Mouse (Mus musculus): ENCODE measurements at regions not wholly inside any gene's neighbourhood (a gene's known extent, or its start where the extent isn't known, plus 50 kb on each side); places are given as distances from the start of the nearest gene placed in this dataset.
A peak's percentile ranks its signal among the peaks of the same experiment; 100 is the strongest.

GRCm38 (mm10) chr2:72779268-72780163 is 200.7 kb downstream of the Sp3 start:
- Histone ChIP-seq H3K36me3 (no peaks in the 10 kb centered on the region), H3K27me3 (no peaks in the 10 kb centered on the region), H3K9me3 (no peaks in the 10 kb centered on the region), H3K4me2 (replicated peaks) (no peak overlapping the region), H3K9ac (no peak overlapping the region), H3K27ac (no peak overlapping the region), H3K4me3 (no peak overlapping the region), H3K4me1 (0 out of 2 replicates have a peak, but pooled peaks cover 4% of the 10 kb centered on the region)
- WGBS = 80% methylated on average over 7 of the region's 7 CpGs
- ATAC-seq (ENCODE audit: insufficient number of reproducible peaks, insufficient read depth, low FRiP score, low TSS enrichment) = no peak

GRCm38 (mm10) chr2:72781369-72782275 is 198.6 kb downstream of the Sp3 start:
- H3K4me1 ChIP-seq = peaks cover 16% of the 10 kb centered on the region; the same call in 1 of the 2 replicates
- no peaks in the 10 kb centered on the region for H3K27me3 ChIP-seq
- no peak overlapping the region for H3K9ac ChIP-seq
- no peak overlapping the region for H3K27ac ChIP-seq
- no peaks in the 10 kb centered on the region for H3K9me3 ChIP-seq
- 80% methylated on average over 15 of the region's 15 CpGs for WGBS
- H3K4me2 ChIP-seq (replicated peaks) = no peak overlapping the region
- no peak for ATAC-seq (ENCODE audit: insufficient number of reproducible peaks, insufficient read depth, low FRiP score, low TSS enrichment)
- H3K36me3 ChIP-seq = no peaks in the 10 kb centered on the region
- H3K4me3 ChIP-seq = no peak overlapping the region

- no peaks in the 10 kb centered on the region for H3K9me3 ChIP-seq
- H3K4me2 ChIP-seq (replicated peaks) = no peak overlapping the region
- 32% methylated on average over 7 of the region's 7 CpGs for WGBS
- ATAC-seq (ENCODE audit: insufficient number of reproducible peaks, insufficient read depth, low FRiP score, low TSS enrichment) = no peak
- no peak overlapping the region for H3K27ac ChIP-seq
- no peaks in the 10 kb centered on the region for H3K36me3 ChIP-seq
- H3K9ac ChIP-seq = no peak overlapping the region
- H3K4me1 ChIP-seq = peaks cover 17% of the 10 kb centered on the region; the same call in 1 of the 2 replicates
- H3K4me3 ChIP-seq = no peak overlapping the region
- H3K27me3 ChIP-seq = no peaks in the 10 kb centered on the region
Observed at GRCm38 (mm10) chr2:72782355-72782754, 197.9 kb downstream of the Sp3 start.

GRCm38 (mm10) chr2:72785365-72786043 is 194.7 kb downstream of the Sp3 start:
- Histone ChIP-seq H3K9me3 (no peaks in the 10 kb centered on the region), H3K4me3 (no peak overlapping the region), H3K36me3 (no peaks in the 10 kb centered on the region), H3K4me1 (peaks cover 17% of the 10 kb centered on the region; the same call in 1 of the 2 replicates), H3K9ac (no peak overlapping the region), H3K27me3 (no peaks in the 10 kb centered on the region), H3K4me2 (replicated peaks) (no peak overlapping the region), H3K27ac (0 out of 2 replicates have a peak overlapping the region, but pooled peaks have one; percentile 46)
- 82% methylated on average over 8 of the region's 8 CpGs for WGBS
- no peak for ATAC-seq (ENCODE audit: insufficient number of reproducible peaks, insufficient read depth, low FRiP score, low TSS enrichment)

GRCm38 (mm10) chr2:72786044-72786737 is 194.1 kb downstream of the Sp3 start:
- Histone ChIP-seq H3K27me3 (no peaks in the 10 kb centered on the region), H3K4me3 (no peak overlapping the region), H3K27ac (0 out of 2 replicates have a peak overlapping the region, but pooled peaks have one; percentile 46), H3K4me1 (peaks cover 17% of the 10 kb centered on the region; the same call in 1 of the 2 replicates), H3K4me2 (replicated peaks) (no peak overlapping the region), H3K36me3 (no peaks in the 10 kb centered on the region), H3K9ac (no peak overlapping the region), H3K9me3 (no peaks in the 10 kb centered on the region)
- WGBS = 45% methylated on average over 5 of the region's 5 CpGs
- no peak for ATAC-seq (ENCODE audit: insufficient number of reproducible peaks, insufficient read depth, low FRiP score, low TSS enrichment)

- WGBS = 67% methylated on average over 3 of the region's 3 CpGs
- no peaks in the 10 kb centered on the region for H3K9me3 ChIP-seq
- no peak overlapping the region for H3K4me3 ChIP-seq
- no peaks in the 10 kb centered on the region for H3K36me3 ChIP-seq
- H3K27ac ChIP-seq = no peak overlapping the region
- peaks cover 17% of the 10 kb centered on the region; the same call in 1 of the 2 replicates for H3K4me1 ChIP-seq
- no peak for ATAC-seq (ENCODE audit: insufficient number of reproducible peaks, insufficient read depth, low FRiP score, low TSS enrichment)
- H3K9ac ChIP-seq = no peak overlapping the region
- H3K4me2 ChIP-seq (replicated peaks) = no peak overlapping the region
- H3K27me3 ChIP-seq = no peaks in the 10 kb centered on the region
Observed at GRCm38 (mm10) chr2:72787616-72788015, 192.6 kb downstream of the Sp3 start.

GRCm38 (mm10) chr2:72791496-72791895 is 188.8 kb downstream of the Sp3 start:
- no peaks in the 10 kb centered on the region for H3K27me3 ChIP-seq
- no peaks in the 10 kb centered on the region for H3K36me3 ChIP-seq
- no peak overlapping the region for H3K9ac ChIP-seq
- WGBS = 77% methylated on average over 3 of the region's 3 CpGs
- no peak overlapping the region for H3K4me3 ChIP-seq
- H3K4me1 ChIP-seq = peaks cover 3% of the 10 kb centered on the region; the same call in 1 of the 2 replicates
- H3K27ac ChIP-seq = no peak overlapping the region
- H3K4me2 ChIP-seq (replicated peaks) = no peak overlapping the region
- ATAC-seq (ENCODE audit: insufficient number of reproducible peaks, insufficient read depth, low FRiP score, low TSS enrichment) = no peak
- no peaks in the 10 kb centered on the region for H3K9me3 ChIP-seq

GRCm38 (mm10) chr2:72793424-72793823 is 186.8 kb downstream of the Sp3 start:
- Histone ChIP-seq H3K9ac (no peak overlapping the region), H3K27me3 (no peaks in the 10 kb centered on the region), H3K4me2 (replicated peaks) (no peak overlapping the region), H3K36me3 (no peaks in the 10 kb centered on the region), H3K9me3 (no peaks in the 10 kb centered on the region), H3K4me3 (no peak overlapping the region), H3K27ac (no peak overlapping the region), H3K4me1 (no peaks in the 10 kb centered on the region)
- 59% methylated on average over 10 of the region's 10 CpGs for WGBS
- no peak for ATAC-seq (ENCODE audit: insufficient number of reproducible peaks, insufficient read depth, low FRiP score, low TSS enrichment)

GRCm38 (mm10) chr2:72794501-72794900 is 185.7 kb downstream of the Sp3 start:
- Histone ChIP-seq H3K9ac (no peak overlapping the region), H3K4me1 (no peaks in the 10 kb centered on the region), H3K4me2 (replicated peaks) (no peak overlapping the region), H3K27me3 (no peaks in the 10 kb centered on the region), H3K9me3 (no peaks in the 10 kb centered on the region), H3K36me3 (no peaks in the 10 kb centered on the region), H3K4me3 (no peak overlapping the region), H3K27ac (no peak overlapping the region)
- no peak for ATAC-seq (ENCODE audit: insufficient number of reproducible peaks, insufficient read depth, low FRiP score, low TSS enrichment)
- 52% methylated on average over 4 of the region's 4 CpGs for WGBS

- Histone ChIP-seq H3K27ac (no peak overlapping the region), H3K9ac (no peak overlapping the region), H3K4me1 (no peaks in the 10 kb centered on the region), H3K4me3 (no peak overlapping the region), H3K9me3 (no peaks in the 10 kb centered on the region), H3K4me2 (replicated peaks) (no peak overlapping the region), H3K36me3 (no peaks in the 10 kb centered on the region), H3K27me3 (no peaks in the 10 kb centered on the region)
- WGBS = 79% methylated on average over 4 of the region's 4 CpGs
- no peak for ATAC-seq (ENCODE audit: insufficient number of reproducible peaks, insufficient read depth, low FRiP score, low TSS enrichment)
Observed at GRCm38 (mm10) chr2:72797002-72797718, 183.1 kb downstream of the Sp3 start.
